Mouse (Mus musculus): Measurements from ENCODE around the gene Trpc7.

GRCm38 (mm10) chr13:56755871-56756270, 139.9 kb downstream of the Trpc7 start:
- TF ChIP-seq CTCF (IDR thresholded peaks at IDR 0.05; ENCODE audit: extremely low read depth, insufficient read length, insufficient replicate concordance, low read depth, low read length) (peak; percentile 35; the same call in 1 of the 2 replicates), POLR2A (IDR thresholded peaks at IDR 0.05; ENCODE audit: low read depth, low read length) (no peak)
